Mouse (Mus musculus): ENCODE measurements around the gene Ripk4. TPM values are rescaled to one million over a fixed set of nuclear protein-coding genes. Genes with fewer than 3 reads are reported as not detected.

The Ripk4 gene
- total and polyA plus RNA-seq, 3 experiments, result not detected

DNA sequence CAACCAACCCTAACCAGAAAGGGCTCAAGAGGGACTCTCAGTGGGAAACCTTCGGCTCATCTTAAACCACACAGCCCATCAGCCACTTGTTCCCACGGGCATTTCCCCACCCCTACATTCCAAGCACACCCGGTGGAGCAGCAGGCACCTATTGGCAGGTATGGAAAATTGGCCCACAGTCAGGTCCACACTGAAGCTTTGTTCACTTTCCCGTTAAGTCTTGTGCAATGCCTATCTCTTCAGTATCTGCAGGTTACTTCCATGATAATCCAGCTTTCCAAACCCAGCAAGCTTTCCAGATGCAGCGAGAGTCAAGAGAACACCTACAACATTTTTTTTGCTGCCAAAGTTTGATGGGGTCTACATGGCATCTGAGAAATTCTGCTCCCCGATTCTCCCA, 15.2 kb downstream of the Ripk4 start:
- Histone ChIP-seq H3K9me3 (replicated peaks; ENCODE audit: insufficient read depth, low read length) (no peaks in the 10 kb centered on the region), H3K36me3 (ENCODE audit: control insufficient read depth in 1 of 2, insufficient read depth in 2 of 2, low read length in 2 of 2) (no peaks in the 10 kb centered on the region), H3K4me3 (ENCODE audit: control insufficient read depth in 1 of 2, insufficient read depth in 1 of 2, low read depth in 2 of 2, low read length in 2 of 2) (no peak overlapping the region), H3K79me2 (ENCODE audit: control insufficient read depth, insufficient read depth, low read length, poor library complexity) (no peaks in the 10 kb centered on the region), H3K4me1 (ENCODE audit: control insufficient read depth in 1 of 2, insufficient read depth in 2 of 2, low read length in 2 of 2) (no peaks in the 10 kb centered on the region; a peak in 1 of 4 replicates), H3K9ac (ENCODE audit: control insufficient read depth, low read depth, low read length, poor library complexity, severe bottlenecking) (no peak overlapping the region), H3K27ac (ENCODE audit: control insufficient read depth, low read depth, low read length) (no peak overlapping the region), H3K27me3 (ENCODE audit: control insufficient read depth in 1 of 2, insufficient read depth in 2 of 2, low read length in 2 of 2) (no peaks in the 10 kb centered on the region)
- TF ChIP-seq NELFE (IDR thresholded peaks at IDR 0.05; ENCODE audit: low read depth, low read length) (no peak), MEF2A (IDR thresholded peaks at IDR 0.05; ENCODE audit: extremely low read depth, insufficient replicate concordance, low read depth, low read length, poor library complexity, severe bottlenecking) (no peak), ELF1 (IDR thresholded peaks at IDR 0.05; ENCODE audit: low read depth, low read length) (no peak), USF1 (IDR thresholded peaks at IDR 0.05; ENCODE audit: low read depth, low read length) (no peak), BHLHE40 (IDR thresholded peaks at IDR 0.05; ENCODE audit: borderline replicate concordance, low read depth, low read length) (no peak), TCF12 (IDR thresholded peaks at IDR 0.05; ENCODE audit: low read depth, low read length) (no peak)
- DNase-seq (ENCODE audit: low read depth, low spot score), result no peak

DNA sequence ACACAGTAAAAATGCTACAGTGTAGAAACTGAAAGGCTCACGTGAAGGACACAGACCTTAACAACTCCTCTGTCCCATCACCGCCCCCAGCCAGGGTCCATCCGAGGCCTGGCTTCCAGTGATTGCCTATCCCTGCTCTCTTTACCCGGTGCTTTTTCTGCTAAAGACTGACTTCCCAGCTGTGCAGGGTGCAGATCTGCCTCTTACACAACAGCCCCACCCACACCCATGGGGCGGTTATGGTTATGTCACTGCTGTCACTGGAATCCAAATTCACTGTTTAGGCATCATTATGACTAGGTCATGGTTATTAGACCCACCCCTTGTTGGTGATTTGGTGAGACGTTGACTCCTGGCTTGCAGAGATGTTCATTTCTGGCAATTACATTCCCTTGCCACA, 25.6 kb downstream of the Ripk4 start:
- Histone ChIP-seq H3K4me3 (ENCODE audit: control insufficient read depth in 1 of 2, insufficient read depth in 1 of 2, low read depth in 2 of 2, low read length in 2 of 2) (no peak overlapping the region), H3K79me2 (ENCODE audit: control insufficient read depth, insufficient read depth, low read length, poor library complexity) (no peaks in the 10 kb centered on the region), H3K9ac (ENCODE audit: control insufficient read depth, low read depth, low read length, poor library complexity, severe bottlenecking) (no peak overlapping the region), H3K9me3 (replicated peaks; ENCODE audit: insufficient read depth, low read length) (no peaks in the 10 kb centered on the region), H3K36me3 (ENCODE audit: control insufficient read depth in 1 of 2, insufficient read depth in 2 of 2, low read length in 2 of 2) (0 out of 4 replicates have a peak, but pooled peaks cover 0 to 2% of the 10 kb centered on the region in 2 experiments), H3K4me1 (ENCODE audit: control insufficient read depth in 1 of 2, insufficient read depth in 2 of 2, low read length in 2 of 2) (no peaks in the 10 kb centered on the region), H3K27me3 (ENCODE audit: control insufficient read depth in 1 of 2, insufficient read depth in 2 of 2, low read length in 2 of 2) (no peaks in the 10 kb centered on the region; a peak in 2 of 4 replicates), H3K27ac (ENCODE audit: control insufficient read depth, low read depth, low read length) (no peak overlapping the region)
- TF ChIP-seq ZMIZ1 (IDR thresholded peaks at IDR 0.05; ENCODE audit: low read depth, low read length) (no peak), CHD1 (IDR thresholded peaks at IDR 0.05; ENCODE audit: low read depth, low read length) (no peak), KAT2A (conservative IDR thresholded peaks at IDR 0.05; ENCODE audit: low read depth, low read length) (no peak), MXI1 (IDR thresholded peaks at IDR 0.05; ENCODE audit: low read depth, low read length) (no peak)
- no peak for DNase-seq (ENCODE audit: low read depth, low spot score)

DNA sequence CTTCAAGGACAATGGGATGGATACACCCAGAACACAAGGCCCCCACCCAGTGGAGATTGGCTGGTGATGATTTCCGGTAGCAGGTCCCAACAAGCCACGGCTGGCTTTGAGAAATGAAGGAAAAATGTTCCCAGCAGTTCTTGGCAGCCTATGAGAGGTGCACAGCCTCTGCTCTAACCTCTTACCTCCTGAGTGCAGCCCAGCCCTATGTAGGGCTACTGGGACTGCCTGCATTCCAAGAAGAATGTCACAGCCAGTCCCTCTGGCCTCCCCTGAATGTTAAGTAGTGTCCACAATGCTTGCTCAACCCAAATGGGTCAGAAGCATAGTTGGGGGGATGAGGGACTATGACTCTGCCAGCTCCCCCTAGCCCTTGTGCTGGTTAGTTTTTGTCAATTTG, 27.0 kb downstream of the Ripk4 start:
- Histone ChIP-seq H3K4me1 (ENCODE audit: control insufficient read depth in 1 of 2, insufficient read depth in 2 of 2, low read length in 2 of 2) (no peaks in the 10 kb centered on the region), H3K36me3 (ENCODE audit: control insufficient read depth in 1 of 2, insufficient read depth in 2 of 2, low read length in 2 of 2) (0 out of 4 replicates have a peak, but pooled peaks cover 0 to 2% of the 10 kb centered on the region in 2 experiments), H3K9me3 (replicated peaks; ENCODE audit: insufficient read depth, low read length) (no peaks in the 10 kb centered on the region), H3K27ac (ENCODE audit: control insufficient read depth, low read depth, low read length) (no peak overlapping the region), H3K79me2 (ENCODE audit: control insufficient read depth, insufficient read depth, low read length, poor library complexity) (no peaks in the 10 kb centered on the region), H3K9ac (ENCODE audit: control insufficient read depth, low read depth, low read length, poor library complexity, severe bottlenecking) (no peak overlapping the region), H3K4me3 (ENCODE audit: control insufficient read depth in 1 of 2, insufficient read depth in 1 of 2, low read depth in 2 of 2, low read length in 2 of 2) (no peak overlapping the region), H3K27me3 (ENCODE audit: control insufficient read depth in 1 of 2, insufficient read depth in 2 of 2, low read length in 2 of 2) (no peaks in the 10 kb centered on the region; a peak in 2 of 4 replicates)
- DNase-seq (ENCODE audit: low read depth, low spot score), result no peak
- no peak for TF ChIP-seq BHLHE40 (IDR thresholded peaks at IDR 0.05; ENCODE audit: borderline replicate concordance, low read depth, low read length)
